Mouse (Mus musculus) intestine, embryonic 16.5 days (tissue): ENCODE measurements around the gene Rnf11. TPM values are rescaled to one million over a fixed set of nuclear protein-coding genes. Genes with fewer than 3 reads are reported as not detected.
A peak's percentile ranks its signal among the peaks of the same experiment; 100 is the strongest.
"Not testable (repeated sequence)": the region's sequence is repeated elsewhere in the genome, so short reads cannot be mapped to it uniquely, and the experiment has no call there.

Experiments
- ATAC-seq: fragments of 200-750 bp; cut with Nextera tagmentation; 2 replicates; pipeline ENCODE4 v1.8.0; 2017; ENCODE audit warnings: moderate TSS enrichment, moderate library complexity
- H3K27ac ChIP-seq: fragments of 300-500 bp; sonication (generic); 2 replicates; pipeline ENCODE4 v1.5.1; 2014; ENCODE audit warnings: mild to moderate bottlenecking, low read length
- H3K27me3 ChIP-seq: fragments of 300-500 bp; sonication (generic); replicated peaks from 2 replicates; pipeline ENCODE4 v1.6.1; 2014; ENCODE audit warnings: low read length, control low read depth, mixed read lengths; ENCODE audit not compliant: control insufficient read depth, insufficient read depth
- H3K36me3 ChIP-seq: fragments of 300-500 bp; sonication (generic); 2 replicates; pipeline ENCODE4 v1.6.1; 2014; ENCODE audit warnings: low read length, control low read depth; ENCODE audit not compliant: control insufficient read depth, insufficient read depth
- H3K4me1 ChIP-seq: fragments of 300-500 bp; sonication (generic); 2 replicates; pipeline ENCODE4 v1.6.1; 2014; ENCODE audit warnings: low read length, control low read depth, mixed read lengths; ENCODE audit not compliant: control insufficient read depth, insufficient read depth
- H3K4me2 ChIP-seq: fragments of 300-500 bp; sonication (generic); 2 replicates; pipeline ENCODE4 v1.6.1; 2014; ENCODE audit warnings: low read depth, low read length, control low read depth
- H3K4me3 ChIP-seq: fragments of 300-500 bp; sonication (generic); 2 replicates; pipeline ENCODE4 v1.5.1; 2014; ENCODE audit warnings: mild to moderate bottlenecking, low read length
- H3K9ac ChIP-seq: fragments of 300-500 bp; sonication (generic); 2 replicates; pipeline ENCODE4 v1.6.1; 2014; ENCODE audit warnings: low read depth, low read length
- H3K9me3 ChIP-seq: fragments of 300-500 bp; sonication (generic); 2 replicates; pipeline ENCODE4 v1.6.1; 2016; ENCODE audit warnings: low read length, control low read depth; ENCODE audit not compliant: control insufficient read depth
- WGBS: fragments of 180-500 bp; shearing (Covaris S2); extraction: QIAGEN DNeasy Blood & Tissue Kit; methylation state at CpG from one replicate; pipeline ENCODE4 v1.1.7; 2014; 5-methylcytosine and 5-hydroxymethylcytosine counted together
- polyA plus RNA-seq: library from polyadenylated mRNA; unstranded; fragments of >200 nt; fragmentation: Nextera tagmentation; extraction: Ambion mirVana; gene quantifications from 2 replicates; pipeline ENCODE4 v1.2.1, GENCODE M21; 2015

Gene Rnf11
- polyA plus RNA-seq, 1 experiment from 2014 or later: 15.0 TPM

GRCm38 (mm10) chr4:109407701-109408485 lies 76.6 kb downstream of the Rnf11 start:
- Histone ChIP-seq H3K36me3 (no peaks in the 10 kb centered on the region), H3K4me3 (peak overlapping the region; percentile 66), H3K9me3 (no peaks in the 10 kb centered on the region), H3K27me3 (no peaks in the 10 kb centered on the region), H3K4me2 (peak overlapping the region; percentile 98), H3K4me1 (peaks cover 29% of the 10 kb centered on the region), H3K27ac (peak overlapping the region; percentile 87), H3K9ac (peak overlapping the region; percentile 76)
- 49% methylated on average over 9 of the region's 9 CpGs for WGBS
- ATAC-seq: no peak

GRCm38 (mm10) chr4:109407176-109407520 lies 77.4 kb downstream of the Rnf11 start:
- Histone ChIP-seq H3K27me3 (no peaks in the 10 kb centered on the region), H3K27ac (peak overlapping the region; percentile 87), H3K4me3 (peak overlapping the region; percentile 66), H3K9me3 (no peaks in the 10 kb centered on the region), H3K4me2 (peak overlapping the region; percentile 98), H3K9ac (peak overlapping the region; percentile 76), H3K4me1 (peaks cover 27% of the 10 kb centered on the region), H3K36me3 (no peaks in the 10 kb centered on the region)
- peak; percentile 10 for ATAC-seq
- 2% methylated on average over 24 of the region's 24 CpGs for WGBS

- peak within 1 kb of the TSS; percentile 98 for H3K4me2 ChIP-seq
- under 1% methylated on average over 56 of the region's 56 CpGs for WGBS
- peak within 1 kb of the TSS; percentile 66 for H3K4me3 ChIP-seq
- H3K27ac ChIP-seq: peak within 1 kb of the TSS; percentile 87
- peak within 1 kb of the TSS; percentile 76 for H3K9ac ChIP-seq
- no peaks in the 10 kb centered on the region for H3K27me3 ChIP-seq
- peak; percentile 66 for ATAC-seq
- H3K4me1 ChIP-seq: peaks cover 22% of the 10 kb centered on the region
- H3K36me3 ChIP-seq: no peaks in the 10 kb centered on the region
- no peaks in the 10 kb centered on the region for H3K9me3 ChIP-seq
These were observed 77.9 kb downstream of the Rnf11 start, which contains the start of gene Ttc39a for GRCm38 (mm10) chr4:109406486-109407175. Gene Ttc39a (plus strand): TSS chr4:109406623.

GRCm38 (mm10) chr4:109406054-109406485 lies 78.5 kb downstream of the Rnf11 start:
- no peaks in the 10 kb centered on the region for H3K9me3 ChIP-seq
- WGBS: 1% methylated on average over 3 of the region's 3 CpGs

GRCm38 (mm10) chr4:109405415-109405814 lies 79.1 kb downstream of the Rnf11 start:
- Histone ChIP-seq H3K4me1 (peaks cover 12% of the 10 kb centered on the region; the same call in 1 of the 2 replicates), H3K27ac (peak overlapping the region; percentile 87), H3K36me3 (no peaks in the 10 kb centered on the region), H3K27me3 (no peaks in the 10 kb centered on the region), H3K4me3 (peak overlapping the region; percentile 66), H3K4me2 (peak overlapping the region; percentile 98), H3K9ac (0 out of 2 replicates have a peak overlapping the region, but pooled peaks have one; percentile 76), H3K9me3 (no peaks in the 10 kb centered on the region)
- WGBS: 58% methylated on average over 8 of the region's 8 CpGs
- no peak for ATAC-seq

More at GRCm38 (mm10) chr4:109406054-109406485, 78.5 kb downstream of the Rnf11 start:
- ATAC-seq: peak; percentile 91
- peak overlapping the region; percentile 66 for H3K4me3 ChIP-seq
- H3K4me1 ChIP-seq: peaks cover 17% of the 10 kb centered on the region
- H3K36me3 ChIP-seq: no peaks in the 10 kb centered on the region
- peak overlapping the region; percentile 76 for H3K9ac ChIP-seq
- peak overlapping the region; percentile 87 for H3K27ac ChIP-seq
- H3K27me3 ChIP-seq: no peaks in the 10 kb centered on the region
- H3K4me2 ChIP-seq: peak overlapping the region; percentile 98

- Histone ChIP-seq H3K4me2 (peak overlapping the region; percentile 98), H3K4me1 (peaks cover 12% of the 10 kb centered on the region; the same call in 1 of the 2 replicates), H3K4me3 (peak overlapping the region; percentile 66)
- not testable (repeated sequence) for H3K27me3 ChIP-seq, ATAC-seq, H3K36me3 ChIP-seq, H3K27ac ChIP-seq, H3K9ac ChIP-seq, H3K9me3 ChIP-seq
- WGBS: 94% methylated on average over 3 of the region's 3 CpGs
These were observed 79.6 kb downstream of the Rnf11 start for GRCm38 (mm10) chr4:109404908-109405307.

GRCm38 (mm10) chr4:109401176-109401689 lies 83.3 kb downstream of the Rnf11 start:
- Histone ChIP-seq H3K36me3 (no peaks in the 10 kb centered on the region), H3K27ac (no peak overlapping the region), H3K9ac (no peak overlapping the region), H3K27me3 (no peaks in the 10 kb centered on the region), H3K9me3 (no peaks in the 10 kb centered on the region), H3K4me3 (no peak overlapping the region), H3K4me1 (no peaks in the 10 kb centered on the region), H3K4me2 (no peak overlapping the region)
- ATAC-seq: no peak
- 64% methylated on average over 5 of the region's 5 CpGs for WGBS
